Mouse (Mus musculus): Measurements from ENCODE around the gene Lhx2. TPM values are rescaled to one million over a fixed set of nuclear protein-coding genes. Genes with fewer than 3 reads are reported as not detected.
A peak's percentile ranks its signal among the peaks of the same experiment; 100 is the strongest.

Gene Lhx2
- polyA plus RNA-seq, 1 experiment from 2014 or later = 29.0 TPM

DNA sequence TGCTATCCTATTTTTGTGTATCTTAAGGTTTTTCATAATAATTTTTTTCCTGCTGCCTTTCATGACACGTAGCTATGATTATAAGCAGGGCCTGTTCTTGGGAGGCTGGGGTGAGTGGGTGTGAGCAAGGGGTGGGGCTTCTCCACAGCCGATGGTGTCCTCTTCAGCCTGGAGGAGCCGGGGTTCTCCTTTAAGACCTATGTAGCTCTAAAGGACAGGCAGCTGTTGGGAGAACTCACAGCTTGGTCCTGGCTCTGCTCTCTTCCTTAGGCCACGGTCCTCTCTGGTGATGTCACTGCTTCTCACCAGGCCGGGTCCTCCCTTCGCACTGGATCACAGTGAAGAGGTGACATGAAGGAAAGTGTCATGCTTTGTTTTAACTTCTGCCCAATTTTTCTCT is 58.8 kb downstream of the Lhx2 start:
- Histone ChIP-seq H3K27ac (replicated peaks; ENCODE audit: low read depth, low read length) (no peak overlapping the region), H3K27me3 (ENCODE audit: control insufficient read depth, insufficient read depth, low read length) (no peaks in the 10 kb centered on the region), H3K4me1 (ENCODE audit: control insufficient read depth, insufficient read depth, low read length) (no peaks in the 10 kb centered on the region), H3K4me2 (ENCODE audit: low read depth, severe bottlenecking) (no peak overlapping the region), H3K36me3 (ENCODE audit: control insufficient read depth, insufficient read depth, low read length) (no peaks in the 10 kb centered on the region), H3K9ac (ENCODE audit: low read length) (no peak overlapping the region), H3K4me3 (ENCODE audit: low read depth, low read length) (no peak overlapping the region), H3K9me3 (ENCODE audit: control insufficient read depth, low read length) (no peaks in the 10 kb centered on the region)
- WGBS = 57% methylated on average over 6 of the region's 6 CpGs
- no peak for DNase-seq (ENCODE audit: low spot score)
- ATAC-seq (ENCODE audit: insufficient number of reproducible peaks, low FRiP score, low TSS enrichment, low read depth) = no peak

GRCm38 (mm10) chr2:38402611-38403010 is 63.5 kb downstream of the Lhx2 start:
- no peak overlapping the region for H3K9ac ChIP-seq (ENCODE audit: low read length)
- WGBS = 82% methylated on average over 1 of the region's 1 CpGs
- DNase-seq (ENCODE audit: low spot score) = no peak
- ATAC-seq (ENCODE audit: insufficient number of reproducible peaks, low FRiP score, low TSS enrichment, low read depth) = no peak
- H3K4me3 ChIP-seq (ENCODE audit: low read depth, low read length) = no peak overlapping the region
- H3K9me3 ChIP-seq (ENCODE audit: control insufficient read depth, low read length) = no peaks in the 10 kb centered on the region
- no peaks in the 10 kb centered on the region for H3K36me3 ChIP-seq (ENCODE audit: control insufficient read depth, insufficient read depth, low read length)
- H3K27me3 ChIP-seq (ENCODE audit: control insufficient read depth, insufficient read depth, low read length) = no peaks in the 10 kb centered on the region
- no peak overlapping the region for H3K27ac ChIP-seq (replicated peaks; ENCODE audit: low read depth, low read length)
- H3K4me2 ChIP-seq (ENCODE audit: low read depth, severe bottlenecking) = no peak overlapping the region
- no peaks in the 10 kb centered on the region for H3K4me1 ChIP-seq (ENCODE audit: control insufficient read depth, insufficient read depth, low read length)

DNA sequence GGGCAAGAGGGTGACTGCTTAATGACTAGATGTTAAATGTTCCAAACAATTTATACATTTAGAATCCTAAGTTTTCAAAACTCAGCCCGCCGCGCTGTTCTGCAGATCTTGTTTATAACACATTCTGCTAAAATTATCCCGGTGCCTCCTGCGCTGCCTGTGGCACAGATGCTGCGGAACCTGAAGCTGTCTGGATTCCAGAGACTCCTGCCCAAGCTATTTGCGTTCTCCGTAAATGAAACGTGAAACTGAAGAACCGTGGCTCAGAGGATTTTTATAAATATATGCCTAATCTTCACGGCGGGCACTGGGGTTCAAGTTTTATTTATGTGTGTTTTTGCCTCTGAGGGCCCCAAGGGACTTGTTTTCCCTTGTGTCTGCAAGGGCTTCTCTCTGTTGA is 64.2 kb downstream of the Lhx2 start:
- no peak for ATAC-seq (ENCODE audit: insufficient number of reproducible peaks, low FRiP score, low TSS enrichment, low read depth)
- no peak for DNase-seq (ENCODE audit: low spot score)
- no peaks in the 10 kb centered on the region for H3K36me3 ChIP-seq (ENCODE audit: control insufficient read depth, insufficient read depth, low read length)
- WGBS = 62% methylated on average over 12 of the region's 12 CpGs
- no peak overlapping the region for H3K4me3 ChIP-seq (ENCODE audit: low read depth, low read length)
- no peaks in the 10 kb centered on the region for H3K27me3 ChIP-seq (ENCODE audit: control insufficient read depth, insufficient read depth, low read length)
- H3K9ac ChIP-seq (ENCODE audit: low read length) = no peak overlapping the region
- H3K9me3 ChIP-seq (ENCODE audit: control insufficient read depth, low read length) = no peaks in the 10 kb centered on the region
- no peak overlapping the region for H3K27ac ChIP-seq (replicated peaks; ENCODE audit: low read depth, low read length)
- no peaks in the 10 kb centered on the region for H3K4me1 ChIP-seq (ENCODE audit: control insufficient read depth, insufficient read depth, low read length)
- no peak overlapping the region for H3K4me2 ChIP-seq (ENCODE audit: low read depth, severe bottlenecking)

- Histone ChIP-seq H3K9me3 (ENCODE audit: control insufficient read depth, low read length) (no peaks in the 10 kb centered on the region), H3K9ac (ENCODE audit: low read length) (no peak overlapping the region), H3K27ac (replicated peaks; ENCODE audit: low read depth, low read length) (no peak overlapping the region), H3K4me3 (ENCODE audit: low read depth, low read length) (no peak overlapping the region), H3K27me3 (ENCODE audit: control insufficient read depth, insufficient read depth, low read length) (no peaks in the 10 kb centered on the region), H3K4me1 (ENCODE audit: control insufficient read depth, insufficient read depth, low read length) (no peaks in the 10 kb centered on the region), H3K4me2 (ENCODE audit: low read depth, severe bottlenecking) (no peak overlapping the region), H3K36me3 (ENCODE audit: control insufficient read depth, insufficient read depth, low read length) (no peaks in the 10 kb centered on the region)
- DNase-seq (ENCODE audit: low spot score) = no peak
- WGBS = 80% methylated on average over 10 of the region's 10 CpGs
- ATAC-seq (ENCODE audit: insufficient number of reproducible peaks, low FRiP score, low TSS enrichment, low read depth) = no peak
Measured at GRCm38 (mm10) chr2:38404007-38404596, 65.0 kb downstream of the Lhx2 start.

DNA sequence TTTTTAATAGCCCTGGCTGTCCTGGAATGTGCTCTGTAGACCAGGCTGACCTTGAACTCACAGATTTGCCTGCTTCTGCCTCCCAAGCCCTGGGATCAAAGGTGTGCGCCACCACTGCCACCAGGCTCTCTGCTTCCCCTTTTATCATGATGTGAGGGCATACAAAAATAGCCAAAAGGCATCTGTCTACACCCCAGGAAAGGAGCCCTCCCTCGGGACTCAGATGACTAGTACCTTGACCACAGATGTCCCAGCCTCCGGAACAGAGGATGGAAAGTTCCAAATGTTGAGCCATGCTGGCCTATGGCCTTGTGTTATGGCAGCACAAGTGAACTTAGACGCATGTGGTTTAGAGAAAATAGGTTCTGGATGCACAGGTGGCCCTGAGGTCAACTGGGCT is 66.3 kb downstream of the Lhx2 start:
- no peak overlapping the region for H3K27ac ChIP-seq (replicated peaks; ENCODE audit: low read depth, low read length)
- H3K4me2 ChIP-seq (ENCODE audit: low read depth, severe bottlenecking) = no peak overlapping the region
- no peak overlapping the region for H3K4me3 ChIP-seq (ENCODE audit: low read depth, low read length)
- no peak for DNase-seq (ENCODE audit: low spot score)
- no peaks in the 10 kb centered on the region for H3K27me3 ChIP-seq (ENCODE audit: control insufficient read depth, insufficient read depth, low read length)
- H3K36me3 ChIP-seq (ENCODE audit: control insufficient read depth, insufficient read depth, low read length) = no peaks in the 10 kb centered on the region
- no peaks in the 10 kb centered on the region for H3K4me1 ChIP-seq (ENCODE audit: control insufficient read depth, insufficient read depth, low read length)
- H3K9me3 ChIP-seq (ENCODE audit: control insufficient read depth, low read length) = no peaks in the 10 kb centered on the region
- no peak for ATAC-seq (ENCODE audit: insufficient number of reproducible peaks, low FRiP score, low TSS enrichment, low read depth)
- 84% methylated on average over 4 of the region's 4 CpGs for WGBS
- H3K9ac ChIP-seq (ENCODE audit: low read length) = no peak overlapping the region

DNA sequence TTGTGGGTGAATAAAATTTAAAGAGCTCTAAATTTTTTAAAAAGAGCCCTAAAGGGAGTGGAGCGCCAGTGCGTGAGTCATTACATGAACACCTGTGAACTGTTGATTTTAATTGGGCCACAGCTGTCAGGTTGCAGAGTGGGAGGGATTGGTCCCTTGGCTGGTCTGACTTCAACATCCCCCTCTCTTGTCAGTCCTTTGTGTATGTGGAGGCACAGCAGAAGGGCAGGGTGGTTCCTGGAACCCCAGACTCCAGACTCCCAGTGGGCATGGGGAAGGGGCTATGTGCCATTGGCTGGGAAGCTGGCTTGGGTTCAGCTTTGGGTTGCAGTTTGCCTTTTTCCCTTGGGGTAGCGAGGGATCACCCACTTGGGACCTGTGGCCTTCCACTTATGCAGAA is 70.2 kb downstream of the Lhx2 start:
- Histone ChIP-seq H3K9me3 (ENCODE audit: control insufficient read depth, low read length) (no peaks in the 10 kb centered on the region), H3K4me2 (ENCODE audit: low read depth, severe bottlenecking) (no peak overlapping the region), H3K4me1 (ENCODE audit: control insufficient read depth, insufficient read depth, low read length) (no peaks in the 10 kb centered on the region), H3K9ac (ENCODE audit: low read length) (no peak overlapping the region), H3K27me3 (ENCODE audit: control insufficient read depth, insufficient read depth, low read length) (no peaks in the 10 kb centered on the region), H3K27ac (replicated peaks; ENCODE audit: low read depth, low read length) (no peak overlapping the region), H3K36me3 (ENCODE audit: control insufficient read depth, insufficient read depth, low read length) (no peaks in the 10 kb centered on the region), H3K4me3 (ENCODE audit: low read depth, low read length) (no peak overlapping the region)
- ATAC-seq (ENCODE audit: insufficient number of reproducible peaks, low FRiP score, low TSS enrichment, low read depth) = no peak
- 64% methylated on average over 3 of the region's 3 CpGs for WGBS
- DNase-seq (ENCODE audit: low spot score) = no peak

GRCm38 (mm10) chr2:38410227-38410626 is 71.1 kb downstream of the Lhx2 start:
- H3K9ac ChIP-seq (ENCODE audit: low read length) = no peak overlapping the region
- no peaks in the 10 kb centered on the region for H3K27me3 ChIP-seq (ENCODE audit: control insufficient read depth, insufficient read depth, low read length)
- no peaks in the 10 kb centered on the region for H3K9me3 ChIP-seq (ENCODE audit: control insufficient read depth, low read length)
- WGBS = 84% methylated on average over 6 of the region's 6 CpGs
- DNase-seq (ENCODE audit: low spot score) (no peak), ATAC-seq (ENCODE audit: insufficient number of reproducible peaks, low FRiP score, low TSS enrichment, low read depth) (no peak)
- no peak overlapping the region for H3K4me2 ChIP-seq (ENCODE audit: low read depth, severe bottlenecking)
- no peaks in the 10 kb centered on the region for H3K4me1 ChIP-seq (ENCODE audit: control insufficient read depth, insufficient read depth, low read length)
- no peak overlapping the region for H3K4me3 ChIP-seq (ENCODE audit: low read depth, low read length)
- H3K36me3 ChIP-seq (ENCODE audit: control insufficient read depth, insufficient read depth, low read length) = no peaks in the 10 kb centered on the region
- no peak overlapping the region for H3K27ac ChIP-seq (replicated peaks; ENCODE audit: low read depth, low read length)

- H3K9ac ChIP-seq (ENCODE audit: low read length) = no peak overlapping the region
- H3K4me3 ChIP-seq (ENCODE audit: low read depth, low read length) = no peak overlapping the region
- no peaks in the 10 kb centered on the region for H3K4me1 ChIP-seq (ENCODE audit: control insufficient read depth, insufficient read depth, low read length)
- no peaks in the 10 kb centered on the region for H3K9me3 ChIP-seq (ENCODE audit: control insufficient read depth, low read length)
- no peaks in the 10 kb centered on the region for H3K27me3 ChIP-seq (ENCODE audit: control insufficient read depth, insufficient read depth, low read length)
- DNase-seq (ENCODE audit: low spot score) (no peak), ATAC-seq (ENCODE audit: insufficient number of reproducible peaks, low FRiP score, low TSS enrichment, low read depth) (no peak)
- H3K27ac ChIP-seq (replicated peaks; ENCODE audit: low read depth, low read length) = no peak overlapping the region
- H3K4me2 ChIP-seq (ENCODE audit: low read depth, severe bottlenecking) = no peak overlapping the region
- no peaks in the 10 kb centered on the region for H3K36me3 ChIP-seq (ENCODE audit: control insufficient read depth, insufficient read depth, low read length)
- 34% methylated on average over 11 of the region's 11 CpGs for WGBS
Measured at GRCm38 (mm10) chr2:38412599-38413177, 73.6 kb downstream of the Lhx2 start.

GRCm38 (mm10) chr2:38417970-38418369 is 78.9 kb downstream of the Lhx2 start:
- no peak for ATAC-seq (ENCODE audit: insufficient number of reproducible peaks, low FRiP score, low TSS enrichment, low read depth)
- H3K9ac ChIP-seq (ENCODE audit: low read length) = no peak overlapping the region
- WGBS = 20% methylated on average over 4 of the region's 4 CpGs
- no peaks in the 10 kb centered on the region for H3K9me3 ChIP-seq (ENCODE audit: control insufficient read depth, low read length)
- H3K4me3 ChIP-seq (ENCODE audit: low read depth, low read length) = no peak overlapping the region
- no peaks in the 10 kb centered on the region for H3K4me1 ChIP-seq (ENCODE audit: control insufficient read depth, insufficient read depth, low read length)
- no peaks in the 10 kb centered on the region for H3K27me3 ChIP-seq (ENCODE audit: control insufficient read depth, insufficient read depth, low read length)
- no peaks in the 10 kb centered on the region for H3K36me3 ChIP-seq (ENCODE audit: control insufficient read depth, insufficient read depth, low read length)
- no peak overlapping the region for H3K27ac ChIP-seq (replicated peaks; ENCODE audit: low read depth, low read length)
- H3K4me2 ChIP-seq (ENCODE audit: low read depth, severe bottlenecking) = no peak overlapping the region
- peak; percentile 90 for DNase-seq (ENCODE audit: low spot score)
